Mouse (Mus musculus) right cerebral cortex, postnatal 25 days (tissue): ENCODE measurements at regions not wholly inside any gene's neighbourhood (a gene's known extent, or its start where the extent isn't known, plus 50 kb on each side); places are given as distances from the start of the nearest gene placed in this dataset.

Experiments
- DNase-seq: peaks from one replicate; pipeline ENCODE4 v3.0.0; 2022

- DNase-seq = peak; percentile 47
Measured at GRCm38 (mm10) chr11:56716953-56717352, 294.2 kb upstream of the Gria1 start.

- no peak for DNase-seq
Measured at GRCm38 (mm10) chr11:56725141-56725540, 286.0 kb upstream of the Gria1 start.

- DNase-seq = no peak
Measured at GRCm38 (mm10) chr11:56726161-56726560, 285.0 kb upstream of the Gria1 start.

- no peak for DNase-seq
Measured at GRCm38 (mm10) chr11:56727556-56727955, 283.6 kb upstream of the Gria1 start.

- no peak for DNase-seq
Measured at GRCm38 (mm10) chr11:56728204-56729002, 282.8 kb upstream of the Gria1 start.

GRCm38 (mm10) chr11:56741857-56742256 is 269.3 kb upstream of the Gria1 start:
- no peak for DNase-seq

- no peak for DNase-seq
Measured at GRCm38 (mm10) chr11:56750032-56750431, 261.2 kb upstream of the Gria1 start.

GRCm38 (mm10) chr11:56750639-56751038 is 260.5 kb upstream of the Gria1 start:
- DNase-seq = no peak

GRCm38 (mm10) chr11:56751918-56752317 is 259.3 kb upstream of the Gria1 start:
- DNase-seq = no peak

GRCm38 (mm10) chr11:56753699-56754098 is 257.5 kb upstream of the Gria1 start:
- DNase-seq = no peak

GRCm38 (mm10) chr11:56760474-56760873 is 250.7 kb upstream of the Gria1 start:
- DNase-seq = no peak

GRCm38 (mm10) chr11:56762467-56763120 is 248.6 kb upstream of the Gria1 start:
- no peak for DNase-seq

GRCm38 (mm10) chr11:56767424-56767823 is 243.8 kb upstream of the Gria1 start:
- DNase-seq = no peak

GRCm38 (mm10) chr11:56786351-56786750 is 224.8 kb upstream of the Gria1 start:
- DNase-seq = no peak

- DNase-seq = peak; percentile 11
Measured at GRCm38 (mm10) chr11:56792691-56793090, 218.5 kb upstream of the Gria1 start.

- no peak for DNase-seq
Measured at GRCm38 (mm10) chr11:56807314-56807713, 203.9 kb upstream of the Gria1 start.

- DNase-seq = no peak
Measured at GRCm38 (mm10) chr11:56810141-56810540, 201.0 kb upstream of the Gria1 start.

- no peak for DNase-seq
Measured at GRCm38 (mm10) chr11:56812121-56812520, 199.1 kb upstream of the Gria1 start.

GRCm38 (mm10) chr11:56823471-56823870 is 187.7 kb upstream of the Gria1 start:
- DNase-seq = no peak

GRCm38 (mm10) chr11:56827499-56827898 is 183.7 kb upstream of the Gria1 start:
- no peak for DNase-seq

- peak; percentile 8 for DNase-seq
Measured at GRCm38 (mm10) chr11:56862649-56863048, 148.5 kb upstream of the Gria1 start.

- no peak for DNase-seq
Measured at GRCm38 (mm10) chr11:56871640-56872039, 139.5 kb upstream of the Gria1 start.

- no peak for DNase-seq
Measured at GRCm38 (mm10) chr11:56898548-56898951, 112.6 kb upstream of the Gria1 start.

GRCm38 (mm10) chr11:56901201-56901600 is 110.0 kb upstream of the Gria1 start:
- no peak for DNase-seq
